Mouse (Mus musculus): ENCODE data around the gene 4930568D16Rik. TPM values are rescaled to one million over a fixed set of nuclear protein-coding genes. Genes with fewer than 3 reads are reported as not detected.

Gene 4930568D16Rik
- total RNA-seq, 4 experiments from 2014 or later: not detected

Other genes with a start within 250 kb of the 4930568D16Rik start
- 10 to 100 TPM; 70.2 to 83.8 (median 76.1) TPM for gene Rab14, start 166.6 kb downstream of the 4930568D16Rik start, total RNA-seq (2022)
- 100 to 1,000 TPM; 276 to 604 (median 428) TPM for gene Gsn, start 111.3 kb downstream of the 4930568D16Rik start, total RNA-seq (2022)
- 10 to 100 TPM; 25.3 to 27.8 (median 26.6) TPM for gene Stom, start 30.8 kb downstream of the 4930568D16Rik start, total RNA-seq (2022)
- gene 4930402F06Rik, start 29.4 kb upstream of the 4930568D16Rik start, total RNA-seq (2022): not detected
- gene Ggta1, start 95.5 kb upstream of the 4930568D16Rik start, total RNA-seq (2022): 1 to 10 TPM; 3.3 to 5.5 (median 4.0) TPM
- 10 to 100 TPM; 38.2 to 71.8 (median 40.3) TPM for gene Dab2ip, start 190.5 kb upstream of the 4930568D16Rik start, total RNA-seq (2022)